Mouse (Mus musculus) cortical plate, adult 2 months (tissue): ENCODE data around the gene Srr. TPM values are rescaled to one million over a fixed set of nuclear protein-coding genes. Genes with fewer than 3 reads are reported as not detected.
A peak's percentile ranks its signal among the peaks of the same experiment; 100 is the strongest.

Source experiments
- H3K27ac ChIP-seq: fragments of 200-500 bp; 2 replicates; pipeline ENCODE4 v1.5.1; 2012; ENCODE audit warnings: low read length, control low read depth, inconsistent platforms; ENCODE audit not compliant: insufficient read depth
- H3K4me1 ChIP-seq: fragments of 200-500 bp; 2 replicates; pipeline ENCODE4 v1.6.1; 2011; ENCODE audit warnings: low read length; ENCODE audit not compliant: control insufficient read depth, insufficient read depth
- H3K4me3 ChIP-seq: fragments of 200-500 bp; 2 replicates; pipeline ENCODE4 v1.5.1; 2011; ENCODE audit warnings: mild to moderate bottlenecking, low read length, control low read depth; ENCODE audit not compliant: insufficient read depth
- CTCF ChIP-seq: fragments of 200-500 bp; IDR thresholded peaks from 2 replicates; pipeline ENCODE4 v1.5.1; 2011; ENCODE audit warnings: mild to moderate bottlenecking, control low read depth, low read length; ENCODE audit not compliant: insufficient read depth; ENCODE audit errors: extremely low read depth
- POLR2A ChIP-seq: fragments of 200-500 bp; IDR thresholded peaks from 2 replicates; pipeline ENCODE4 v1.6.1; 2011; ENCODE audit warnings: mild to moderate bottlenecking, low read length, control low read depth; ENCODE audit not compliant: insufficient read depth; ENCODE audit errors: extremely low read depth
- polyA plus RNA-seq: library from polyadenylated mRNA; depleted of rRNA; stranded (reverse); fragments of >200 nt; gene quantifications from 2 replicates; pipeline ENCODE4 v1.2.3, GENCODE M21; 2012

The Srr gene
- polyA plus RNA-seq, 1 experiment: 62.7 TPM

DNA sequence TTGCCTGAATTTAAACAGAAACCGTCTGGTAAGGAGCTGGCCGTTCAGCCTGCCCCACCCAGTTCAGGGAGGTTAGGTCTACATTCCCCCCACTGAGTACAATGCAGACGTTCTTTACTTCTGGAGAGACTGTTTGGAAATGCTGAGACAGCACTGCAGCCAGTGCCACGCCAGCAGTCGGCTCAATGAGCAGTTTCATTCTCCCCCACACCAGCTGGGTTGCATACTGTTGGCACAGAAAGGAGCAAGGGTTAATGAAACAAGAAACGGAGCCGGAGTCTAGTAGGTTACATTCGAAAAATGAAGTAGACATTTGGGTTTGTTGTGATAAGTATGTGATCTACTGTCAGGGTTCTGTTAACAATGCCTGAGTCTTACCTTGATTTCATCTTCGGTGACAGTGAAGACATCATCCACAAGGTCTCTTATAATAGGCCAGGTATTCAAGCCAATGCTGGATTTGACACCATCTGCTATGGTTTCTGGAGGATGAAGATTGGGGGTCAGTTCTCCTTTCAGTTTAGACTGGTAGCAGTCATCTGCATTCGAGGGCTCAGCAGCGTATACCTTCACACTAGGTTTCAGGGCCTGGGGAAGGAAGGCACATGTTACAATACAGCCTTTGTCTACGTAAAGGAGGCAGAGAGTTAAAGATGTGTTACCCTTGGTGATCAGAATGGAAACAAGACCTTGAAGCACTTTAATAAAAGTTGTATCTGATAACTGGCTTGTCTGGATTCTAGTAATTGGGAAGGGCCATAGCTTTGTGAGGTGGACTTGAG is 16.9 kb downstream of the Srr start:
- Histone ChIP-seq H3K27ac (no peak overlapping the region), H3K4me1 (no peaks in the 10 kb centered on the region), H3K4me3 (no peak overlapping the region)
- no peak for TF ChIP-seq CTCF

- Histone ChIP-seq H3K27ac (no peak overlapping the region), H3K4me1 (no peaks in the 10 kb centered on the region), H3K4me3 (no peak overlapping the region)
- no peak for TF ChIP-seq POLR2A
- TF ChIP-seq CTCF: no peak
Measured at GRCm38 (mm10) chr11:74907850-74908249, 17.9 kb downstream of the Srr start.

GRCm38 (mm10) chr11:74902416-74902815 is 23.3 kb downstream of the Srr start:
- Histone ChIP-seq H3K4me1 (0 out of 2 replicates have a peak, but pooled peaks cover 1% of the 10 kb centered on the region), H3K4me3 (no peak overlapping the region), H3K27ac (no peak overlapping the region)
- TF ChIP-seq POLR2A (no peak), CTCF (no peak)

DNA sequence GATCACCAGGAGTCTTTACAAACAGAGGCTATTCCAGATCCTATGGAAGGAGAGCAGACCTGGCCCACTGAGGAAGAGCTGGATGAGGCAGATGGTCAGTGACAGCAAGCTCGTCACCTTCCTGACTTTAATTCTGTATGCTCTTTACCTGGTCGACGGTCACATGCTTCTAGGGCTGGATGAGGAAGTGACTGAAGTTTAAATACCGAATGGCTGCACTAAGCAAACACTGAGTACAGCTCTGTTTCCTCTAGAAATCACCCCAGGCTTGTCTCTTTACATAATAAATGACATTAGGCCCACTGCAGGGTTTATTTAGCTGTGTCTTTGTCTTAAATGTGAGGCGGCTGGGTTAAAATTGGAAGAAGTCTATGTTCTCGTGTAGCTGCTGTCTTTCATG is 24.2 kb downstream of the Srr start:
- H3K4me3 ChIP-seq: no peak overlapping the region
- H3K27ac ChIP-seq: no peak overlapping the region
- TF ChIP-seq POLR2A (no peak), CTCF (no peak)
- 0 out of 2 replicates have a peak, but pooled peaks cover 1% of the 10 kb centered on the region for H3K4me1 ChIP-seq

DNA sequence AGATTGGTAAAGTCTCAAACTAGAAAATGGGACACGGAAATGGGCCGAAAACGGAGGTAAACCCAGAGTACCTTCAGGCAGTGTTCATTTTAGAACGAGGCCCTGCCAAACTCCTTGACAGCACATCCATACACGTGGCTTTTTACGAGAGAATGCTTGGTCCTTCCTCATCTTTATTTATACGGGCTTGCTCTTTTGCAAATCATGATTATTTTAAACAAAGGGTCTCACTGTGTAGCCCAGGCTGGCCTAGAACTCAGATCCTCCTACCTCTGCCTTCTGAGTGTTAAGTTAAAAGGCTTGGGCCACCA is 27.3 kb downstream of the Srr start:
- no peak overlapping the region for H3K27ac ChIP-seq
- no peak for TF ChIP-seq POLR2A
- no peak for TF ChIP-seq CTCF

DNA sequence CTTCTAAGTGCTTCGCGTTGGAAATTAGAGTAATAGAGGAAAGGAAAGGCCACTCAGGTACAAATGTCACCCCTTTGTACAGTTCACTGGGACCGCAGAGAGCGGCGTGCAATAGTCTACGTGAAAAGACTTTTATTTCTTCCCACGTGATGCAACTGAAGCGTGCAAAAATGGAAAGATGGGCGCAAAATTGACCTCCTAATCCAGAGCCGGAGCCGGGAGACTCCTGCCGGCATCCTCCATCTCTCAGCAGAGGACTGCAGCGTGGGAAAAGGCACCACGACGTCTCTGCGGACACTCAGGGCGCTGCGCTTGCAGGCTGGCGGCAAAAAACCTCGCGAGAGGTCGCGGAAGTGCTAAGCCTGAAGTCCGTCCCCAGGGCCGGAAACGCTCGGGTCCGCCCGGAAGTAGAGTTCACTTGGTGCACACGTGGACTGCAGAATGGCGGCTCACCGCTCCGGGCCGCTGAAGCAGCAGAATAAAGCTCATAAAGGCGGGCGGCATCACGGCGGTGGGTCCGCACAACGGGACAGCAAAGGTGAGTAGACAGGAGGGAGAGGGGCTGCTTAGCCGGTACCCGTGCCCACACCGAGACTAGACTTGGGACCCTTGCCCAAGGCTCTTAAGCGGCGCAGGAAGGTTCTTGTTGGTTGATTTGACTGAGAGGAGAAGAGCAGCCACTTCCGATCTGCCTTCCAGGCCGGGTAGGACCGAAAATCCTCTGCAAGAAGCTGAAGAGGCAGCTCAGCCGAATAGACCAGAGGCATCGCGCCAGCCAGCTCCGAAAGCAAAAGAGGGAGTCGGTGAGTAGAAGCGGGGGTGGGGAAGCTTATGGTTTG is 27.9 kb downstream of the Srr start, which contains the start of gene Tsr1:
Gene Tsr1 (plus strand): TSS at position 394 of the 839 bp plus-strand sequence.
- peak within 1 kb of the TSS; percentile 93 for H3K27ac ChIP-seq
- peak; percentile 87 for TF ChIP-seq POLR2A
- no peak for TF ChIP-seq CTCF
- H3K4me1 ChIP-seq: peaks cover 3% of the 10 kb centered on the region; the same call in 1 of the 2 replicates
- H3K4me3 ChIP-seq: peak within 1 kb of the TSS; percentile 97

More for the DNA sequence above, 27.3 kb downstream of the Srr start:
- Histone ChIP-seq H3K4me1 (peaks cover 3% of the 10 kb centered on the region; the same call in 1 of the 2 replicates), H3K4me3 (peak overlapping the region; percentile 97)

DNA sequence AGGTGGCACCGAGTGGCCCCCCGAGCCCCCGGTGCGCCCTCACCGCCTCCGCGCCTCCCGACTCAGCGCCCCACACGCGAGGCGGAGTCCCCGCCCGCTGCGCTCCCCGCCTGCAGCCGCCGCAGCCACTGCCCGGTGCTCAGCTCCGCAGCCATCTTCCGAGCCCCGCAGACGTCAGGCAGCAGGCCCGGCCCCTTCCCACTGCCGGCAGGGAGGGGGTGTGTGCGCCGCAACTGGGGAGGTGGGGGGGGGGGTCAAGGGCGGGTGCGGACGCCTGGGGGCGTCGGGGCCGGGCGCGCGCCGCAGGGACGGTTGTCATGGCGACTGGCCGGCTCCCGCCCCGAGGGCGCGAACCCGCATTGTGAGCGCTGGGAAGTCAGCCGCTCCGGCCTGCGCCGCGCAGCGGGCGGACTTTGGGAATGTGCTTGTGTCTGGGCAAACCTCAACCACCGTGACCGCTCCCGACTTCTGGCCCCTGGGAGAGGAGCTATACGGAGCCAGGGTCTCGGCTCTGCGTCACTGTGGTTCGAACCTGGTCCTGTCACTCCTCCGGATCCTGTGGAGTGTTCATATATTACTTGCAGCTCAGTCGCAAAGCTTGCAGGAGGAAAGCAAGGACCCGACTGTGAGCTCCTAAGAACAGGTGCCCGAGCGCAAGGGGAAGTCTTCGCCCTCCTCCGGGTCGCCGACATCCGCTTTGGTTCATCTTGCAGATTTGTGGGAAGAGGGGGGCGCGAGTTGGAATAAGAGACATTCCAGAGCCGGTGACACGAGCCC is 28.7 kb downstream of the Srr start, which contains the start of gene Sgsm2:
Gene Sgsm2 (minus strand): TSS at position 160 of the 777 bp plus-strand sequence.
- peaks cover 3% of the 10 kb centered on the region; the same call in 1 of the 2 replicates for H3K4me1 ChIP-seq
- peak within 1 kb of the TSS; percentile 96 for H3K27ac ChIP-seq
- peak within 1 kb of the TSS; percentile 97 for H3K4me3 ChIP-seq
- TF ChIP-seq CTCF (no peak), POLR2A (peak; percentile 26; the same call in 1 of the 2 replicates)

DNA sequence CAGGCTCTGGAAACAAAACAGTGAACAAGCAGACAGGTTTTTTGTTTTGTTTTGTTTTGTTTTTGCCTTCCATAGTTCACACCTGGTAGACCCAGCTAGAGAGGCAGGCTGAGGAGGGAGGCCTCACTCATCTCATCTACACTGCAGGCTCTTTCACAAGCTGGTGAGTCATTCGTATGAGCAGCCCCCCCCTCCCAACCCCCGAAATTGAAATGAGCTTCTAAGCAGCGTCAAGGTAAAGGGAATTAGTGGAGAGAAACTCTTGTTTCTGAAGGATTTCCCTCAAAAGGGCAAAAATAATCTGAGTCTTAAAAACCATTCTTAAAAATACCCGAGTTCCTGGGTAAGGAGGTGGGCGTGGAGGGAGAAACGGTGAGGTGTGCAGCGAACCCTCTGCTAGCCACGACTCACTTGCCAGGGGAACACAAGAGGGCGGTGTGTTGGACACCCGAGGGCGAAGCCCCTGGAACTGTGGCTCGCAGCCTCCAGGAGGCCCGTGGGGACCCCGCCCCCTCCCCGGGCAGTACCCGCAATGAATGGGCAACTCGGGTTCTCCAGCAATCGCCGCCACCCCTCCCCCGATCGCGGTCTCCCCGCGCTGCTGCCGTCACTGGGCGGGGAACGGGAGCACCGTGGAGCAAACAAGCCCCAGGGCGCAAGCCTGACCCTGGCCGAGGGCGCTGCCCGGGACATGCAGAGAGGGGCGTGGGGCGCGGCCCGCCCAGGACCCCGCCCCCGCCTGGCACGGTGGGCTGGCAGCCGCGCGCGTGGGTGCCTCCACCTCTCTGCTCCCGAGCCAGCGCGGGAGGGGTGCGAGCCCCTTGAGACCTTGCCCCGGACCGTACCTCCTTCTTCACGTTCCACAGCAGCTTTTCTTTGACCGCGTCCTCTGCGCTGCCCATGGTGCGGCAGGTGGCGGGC is 29.5 kb downstream of the Srr start:
- no peak for TF ChIP-seq CTCF
- no peak for TF ChIP-seq POLR2A
- Histone ChIP-seq H3K4me3 (peak overlapping the region; percentile 97), H3K27ac (peak overlapping the region; percentile 96), H3K4me1 (peaks cover 3% of the 10 kb centered on the region; the same call in 1 of the 2 replicates)
